Mouse (Mus musculus) ES-E14 (cell line): ENCODE data around the gene Eef1a1. TPM values are rescaled to one million over a fixed set of nuclear protein-coding genes. Genes with fewer than 3 reads are reported as not detected.

Source experiments
- DNase-seq: peaks from one replicate; pipeline ENCODE4 v3.0.0-alpha.2; 2013; ENCODE audit warnings: low read depth, low spot score
- H3K27ac ChIP-seq: 2 replicates; pipeline ENCODE4 v1.5.1; 2012; ENCODE audit warnings: low read depth, mild to moderate bottlenecking, low read length, moderate library complexity, mixed read lengths; ENCODE audit not compliant: poor library complexity, insufficient read depth, severe bottlenecking
- H3K36me3 ChIP-seq: 2 replicates; pipeline ENCODE4 v1.6.1; 2012; ENCODE audit warnings: mild to moderate bottlenecking, low read length, moderate library complexity, mixed read lengths; ENCODE audit not compliant: control insufficient read depth, poor library complexity, insufficient read depth, severe bottlenecking
- H3K4me1 ChIP-seq, 2 experiments: fragments of 150-350 bp in 1 of 2; sonication (generic) in 1 of 2; 2 replicates each; pipeline ENCODE4 v1.6.1; 2012; ENCODE audit warnings: low read length in 2 of 2, mild to moderate bottlenecking in 1 of 2, mixed read lengths in 1 of 2; ENCODE audit not compliant: control insufficient read depth in 2 of 2, insufficient read depth in 2 of 2, poor library complexity in 1 of 2
- H3K4me3 ChIP-seq, 2 experiments: fragments of 150-350 bp in 1 of 2; sonication (generic) in 1 of 2; 2 replicates each; pipeline ENCODE4 v1.5.1; 2012; ENCODE audit warnings: low read length in 2 of 2, low read depth in 1 of 2, mild to moderate bottlenecking in 1 of 2, mixed read lengths in 1 of 2; ENCODE audit not compliant: insufficient read depth in 1 of 2, poor library complexity in 1 of 2, severe bottlenecking in 1 of 2
- H3K9ac ChIP-seq: 2 replicates; pipeline ENCODE4 v1.6.1; 2012; ENCODE audit warnings: low read depth, mild to moderate bottlenecking, low read length, mixed read lengths; ENCODE audit not compliant: poor library complexity, insufficient read depth, severe bottlenecking
- H3K9me3 ChIP-seq: fragments of 150-350 bp; sonication (generic); 2 replicates; pipeline ENCODE4 v1.6.1; 2012; ENCODE audit warnings: low read depth, mild to moderate bottlenecking, low read length; ENCODE audit not compliant: control insufficient read depth, insufficient read depth
- CHD2 ChIP-seq: IDR thresholded peaks from 2 replicates; pipeline ENCODE4 v1.6.1; 2014; ENCODE audit warnings: mild to moderate bottlenecking, low read depth, low read length, inconsistent platforms
- HCFC1 ChIP-seq: IDR thresholded peaks from 2 replicates; pipeline ENCODE4 v1.6.1; 2012; ENCODE audit warnings: low read length, inconsistent platforms, borderline replicate concordance; ENCODE audit not compliant: insufficient read depth
- MAFK ChIP-seq: IDR thresholded peaks from 2 replicates; pipeline ENCODE4 v1.6.1; 2014; ENCODE audit warnings: mild to moderate bottlenecking, low read depth, low read length, inconsistent platforms; ENCODE audit not compliant: insufficient read depth
- ZC3H11A ChIP-seq: IDR thresholded peaks from 2 replicates; pipeline ENCODE4 v1.6.1; 2012; ENCODE audit warnings: low read depth, mild to moderate bottlenecking, inconsistent platforms, low read length, borderline replicate concordance
- ZNF384 ChIP-seq: IDR thresholded peaks from 2 replicates; pipeline ENCODE4 v1.6.1; 2012; ENCODE audit warnings: low read depth, low read length, inconsistent platforms
- in situ Hi-C, 2 experiments: fragments of 600-800 bp; cut with MboI; formaldehyde crosslinking; loops; one replicate each; pipeline ENCODE4 v1.15.1; 2025; ENCODE audit warnings: low sequenced_read_pairs in 2 of 2, inconsistent platforms in 1 of 2; ENCODE audit not compliant: unreplicated experiment in 2 of 2
- total RNA-seq: library from RNA; depleted of rRNA; stranded (reverse); fragments of 300-350 nt; gene quantifications from 2 replicates; pipeline ENCODE4 v1.2.3, GENCODE M21; 2012; rRNA removed

Eef1a1 gene
- 10,022 and 10,869 TPM in 2 replicates for total RNA-seq

GRCm38 (mm10) chr9:78488890-78489420, at the start of gene Eef1a1:
Gene Eef1a1, minus strand, starts transcription at chr9:78489151.
- H3K36me3 ChIP-seq: no peaks in the 10 kb centered on the region
- H3K4me3 ChIP-seq: peak within 1 kb of the TSS; percentile 68 to 89
- H3K9ac ChIP-seq: peak within 1 kb of the TSS; percentile 74; the same call in 1 of the 2 replicates
- in situ Hi-C loops: no loop called here
- H3K4me1 ChIP-seq: peaks cover 6% of the 10 kb centered on the region in 2 experiments; a peak in 3 of 4 replicates
- no peak for DNase-seq
- H3K27ac ChIP-seq: peak within 1 kb of the TSS; percentile 75; the same call in 1 of the 2 replicates
- no peaks in the 10 kb centered on the region for H3K9me3 ChIP-seq
- TF ChIP-seq HCFC1 (no peak), ZNF384 (no peak), ZC3H11A (no peak), MAFK (no peak), CHD2 (no peak)

GRCm38 (mm10) chr9:78538421-78538820, 49.5 kb upstream of the Eef1a1 start:
- no peak for TF ChIP-seq CHD2
- TF ChIP-seq MAFK: no peak
- TF ChIP-seq ZC3H11A: no peak
- no peak for TF ChIP-seq HCFC1
- no peak for TF ChIP-seq ZNF384
- no peak overlapping the region for H3K9ac ChIP-seq
- peaks cover 0 to 3% of the 10 kb centered on the region in 2 experiments; a peak in 1 of 4 replicates for H3K4me1 ChIP-seq
- no peaks in the 10 kb centered on the region for H3K36me3 ChIP-seq
- in situ Hi-C loops: no loop called here
- DNase-seq: no peak
- no peak overlapping the region for H3K4me3 ChIP-seq
- H3K27ac ChIP-seq: no peak overlapping the region
- no peaks in the 10 kb centered on the region for H3K9me3 ChIP-seq

- peaks cover 0 to 6% of the 10 kb centered on the region in 2 experiments; a peak in 1 of 4 replicates for H3K4me1 ChIP-seq
- no peaks in the 10 kb centered on the region for H3K9me3 ChIP-seq
- H3K27ac ChIP-seq: no peak overlapping the region
- in situ Hi-C loops: no loop called here
- H3K36me3 ChIP-seq: no peaks in the 10 kb centered on the region
- no peak for DNase-seq
- no peak overlapping the region for H3K4me3 ChIP-seq
- TF ChIP-seq ZC3H11A: no peak
- no peak for TF ChIP-seq HCFC1
- TF ChIP-seq CHD2: no peak
- TF ChIP-seq MAFK: no peak
- TF ChIP-seq ZNF384: no peak
- no peak overlapping the region for H3K9ac ChIP-seq
These were observed 48.4 kb upstream of the Eef1a1 start for GRCm38 (mm10) chr9:78537154-78537873.

- in situ Hi-C loops: no loop called here
- H3K36me3 ChIP-seq: no peaks in the 10 kb centered on the region
- DNase-seq: no peak
- no peak overlapping the region for H3K9ac ChIP-seq
- peaks cover 0 to 6% of the 10 kb centered on the region in 2 experiments; a peak in 1 of 4 replicates for H3K4me1 ChIP-seq
- no peak overlapping the region for H3K4me3 ChIP-seq
- TF ChIP-seq HCFC1: no peak
- TF ChIP-seq MAFK: no peak
- no peaks in the 10 kb centered on the region for H3K9me3 ChIP-seq
- H3K27ac ChIP-seq: no peak overlapping the region
These were observed 45.7 kb upstream of the Eef1a1 start for GRCm38 (mm10) chr9:78534606-78535005.
